Mouse (Mus musculus) lung, embryonic 15.5 days (tissue): ENCODE results near the gene Asb6. TPM values are rescaled to one million over a fixed set of nuclear protein-coding genes. Genes with fewer than 3 reads are reported as not detected.

Source experiments
- ATAC-seq: fragments of 200-750 bp; cut with Nextera tagmentation; 2 replicates; pipeline ENCODE4 v1.8.0; 2017; ENCODE audit warnings: moderate number of reproducible peaks, borderline replicate concordance; ENCODE audit not compliant: low FRiP score, low TSS enrichment; ENCODE audit errors: extremely low read depth
- H3K27ac ChIP-seq: fragments of 300-500 bp; sonication (generic); 2 replicates; pipeline ENCODE4 v1.5.1; 2015; ENCODE audit warnings: moderate library complexity, mild to moderate bottlenecking, inconsistent platforms
- H3K27me3 ChIP-seq: fragments of 300-500 bp; sonication (generic); 2 replicates; pipeline ENCODE4 v1.6.1; 2015; ENCODE audit warnings: inconsistent platforms
- H3K36me3 ChIP-seq: fragments of 300-500 bp; sonication (generic); 2 replicates; pipeline ENCODE4 v1.6.1; 2015; ENCODE audit warnings: inconsistent platforms
- H3K4me1 ChIP-seq: fragments of 300-500 bp; sonication (generic); 2 replicates; pipeline ENCODE4 v1.6.1; 2015; ENCODE audit warnings: inconsistent platforms
- H3K4me2 ChIP-seq: fragments of 300-500 bp; sonication (generic); 2 replicates; pipeline ENCODE4 v1.6.1; 2015; ENCODE audit warnings: inconsistent platforms, mild to moderate bottlenecking, moderate library complexity
- H3K4me3 ChIP-seq: fragments of 300-500 bp; sonication (generic); 2 replicates; pipeline ENCODE4 v1.5.1; 2015; ENCODE audit warnings: mild to moderate bottlenecking, inconsistent platforms
- H3K9ac ChIP-seq: fragments of 300-500 bp; sonication (generic); 2 replicates; pipeline ENCODE4 v1.6.1; 2015; ENCODE audit warnings: inconsistent platforms
- H3K9me3 ChIP-seq: fragments of 300-500 bp; sonication (generic); 2 replicates; pipeline ENCODE4 v1.6.1; 2016; ENCODE audit warnings: inconsistent platforms
- WGBS: fragments of 180-500 bp; shearing (Covaris S2); methylation state at CpG from one replicate; pipeline ENCODE4 v1.1.7; 2015; 5-methylcytosine and 5-hydroxymethylcytosine counted together
- polyA plus RNA-seq: library from polyadenylated mRNA; unstranded; fragments of >200 nt; fragmentation: Nextera tagmentation; extraction: Ambion mirVana; gene quantifications from 2 replicates; pipeline ENCODE4 v1.2.1, GENCODE M21; 2015

Asb6 gene
- 31.8 and 34.0 TPM in 2 replicates for polyA plus RNA-seq

DNA sequence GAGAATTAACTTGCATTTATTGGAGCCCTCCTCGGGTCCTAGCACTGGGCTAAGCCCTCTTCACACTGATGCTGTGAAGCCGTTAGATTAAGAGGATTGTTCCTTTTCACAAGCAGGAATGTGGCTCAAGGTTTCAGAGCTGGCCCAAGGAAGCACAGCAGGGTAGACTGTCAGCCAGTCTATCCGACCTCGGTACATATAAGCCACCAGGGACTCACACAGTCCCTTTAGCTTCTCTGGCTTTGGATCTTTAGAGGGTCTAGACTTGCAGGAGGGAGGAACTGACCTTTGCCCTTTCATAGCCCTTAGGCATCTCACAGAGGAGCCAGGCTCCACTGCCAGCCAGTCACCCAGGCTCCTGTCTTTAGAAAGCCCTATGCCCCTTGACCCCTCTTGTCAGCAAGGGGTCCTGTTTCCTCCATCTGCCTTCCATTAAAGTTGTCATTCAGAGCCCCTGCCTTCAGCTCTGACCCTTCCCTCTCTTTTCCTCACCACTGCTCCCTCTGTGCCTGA is at the start of gene Asb6:
Asb6 (minus strand) TSS at position 51 of the 513 bp plus-strand sequence.
- Histone ChIP-seq H3K27ac (no peak within 1 kb of the TSS), H3K27me3 (no peaks in the 10 kb centered on the region), H3K9ac (no peak within 1 kb of the TSS), H3K4me3 (no peak within 1 kb of the TSS), H3K9me3 (no peaks in the 10 kb centered on the region), H3K36me3 (peaks cover 15% of the 10 kb centered on the region), H3K4me2 (no peak within 1 kb of the TSS), H3K4me1 (peaks cover 15% of the 10 kb centered on the region)
- WGBS: 27% methylated on average over 4 of the region's 4 CpGs
- no peak for ATAC-seq

GRCm38 (mm10) chr2:30879481-30879880 is 49.3 kb upstream of the Asb6 start:
- Histone ChIP-seq H3K4me3 (no peak overlapping the region), H3K36me3 (no peaks in the 10 kb centered on the region), H3K27ac (no peak overlapping the region), H3K9ac (no peak overlapping the region), H3K27me3 (no peaks in the 10 kb centered on the region), H3K9me3 (no peaks in the 10 kb centered on the region), H3K4me2 (no peak overlapping the region), H3K4me1 (peaks cover 20% of the 10 kb centered on the region)
- no peak for ATAC-seq
- WGBS: 86% methylated on average over 15 of the region's 15 CpGs

DNA sequence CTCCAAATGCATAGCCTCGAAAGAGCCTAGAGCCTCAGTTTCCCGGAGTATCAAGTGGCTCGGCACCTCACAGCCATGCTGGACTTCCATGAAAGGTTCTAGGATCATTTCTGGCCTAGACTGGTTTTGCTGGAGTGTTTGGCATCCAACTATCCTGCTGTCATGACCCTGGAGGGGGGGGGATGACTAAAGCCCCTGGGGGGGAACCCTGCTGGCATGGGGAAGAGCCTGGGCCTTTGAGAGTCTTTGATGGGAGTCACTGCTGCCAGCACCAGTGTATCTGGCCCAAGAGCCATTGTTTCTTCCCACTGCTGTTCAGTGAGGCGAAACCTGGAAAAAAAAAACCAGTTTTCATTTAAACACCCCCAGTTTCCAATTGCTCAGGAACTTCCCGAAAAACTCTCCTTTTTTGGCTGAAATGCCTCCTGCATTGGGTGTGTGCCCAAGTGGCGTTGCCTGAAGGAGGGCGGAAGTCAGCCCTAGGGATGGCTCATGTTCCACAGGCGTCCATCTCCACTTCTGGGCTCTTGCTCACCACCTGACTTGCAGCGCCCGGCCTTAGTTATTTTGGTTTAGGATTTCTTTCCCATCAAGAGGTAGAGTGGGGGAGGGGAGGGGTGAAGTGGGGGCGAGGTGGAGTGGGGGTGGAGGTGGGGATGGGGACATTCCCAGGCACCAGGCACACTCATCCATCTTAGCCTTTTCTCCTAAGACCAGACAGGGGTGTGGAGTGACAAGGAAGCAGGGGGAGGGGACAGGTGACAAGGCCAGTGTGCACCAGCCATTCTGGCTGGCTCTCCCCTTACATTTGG is 45.7 kb upstream of the Asb6 start:
- Histone ChIP-seq H3K4me2 (no peak overlapping the region), H3K4me1 (peaks cover 29% of the 10 kb centered on the region), H3K27me3 (no peaks in the 10 kb centered on the region), H3K36me3 (no peaks in the 10 kb centered on the region), H3K9ac (no peak overlapping the region), H3K9me3 (no peaks in the 10 kb centered on the region), H3K27ac (no peak overlapping the region), H3K4me3 (no peak overlapping the region)
- 39% methylated on average over 11 of the region's 11 CpGs for WGBS
- no peak for ATAC-seq

DNA sequence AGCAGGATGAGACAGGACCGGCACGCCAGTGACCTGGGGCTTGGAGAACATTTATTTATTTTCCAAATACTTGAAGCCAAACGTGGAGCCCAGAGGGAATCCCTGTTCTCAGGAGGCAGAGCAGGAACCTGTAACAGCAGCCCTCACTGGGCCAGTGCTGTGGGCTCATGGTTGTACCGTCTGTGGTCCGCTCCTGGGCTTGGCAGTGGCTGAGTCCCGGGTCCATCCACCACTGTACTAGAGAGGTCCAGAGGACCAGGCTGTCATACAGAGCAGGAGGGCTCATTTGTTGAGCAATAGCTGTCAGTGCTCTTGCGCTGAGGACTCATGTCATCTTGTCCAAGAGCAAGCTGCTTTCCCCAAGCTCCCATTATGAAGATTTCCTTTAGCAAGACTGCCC is 45.0 kb upstream of the Asb6 start:
- 54% methylated on average over 7 of the region's 7 CpGs for WGBS
- H3K27ac ChIP-seq: no peak overlapping the region
- H3K4me2 ChIP-seq: no peak overlapping the region
- no peak overlapping the region for H3K4me3 ChIP-seq
- ATAC-seq: no peak
- H3K4me1 ChIP-seq: peaks cover 29% of the 10 kb centered on the region
- no peaks in the 10 kb centered on the region for H3K36me3 ChIP-seq
- no peak overlapping the region for H3K9ac ChIP-seq
- H3K9me3 ChIP-seq: no peaks in the 10 kb centered on the region
- H3K27me3 ChIP-seq: no peaks in the 10 kb centered on the region

GRCm38 (mm10) chr2:30874445-30874844 is 44.3 kb upstream of the Asb6 start:
- Histone ChIP-seq H3K9ac (no peak overlapping the region), H3K4me3 (no peak overlapping the region), H3K36me3 (no peaks in the 10 kb centered on the region), H3K9me3 (no peaks in the 10 kb centered on the region), H3K27me3 (no peaks in the 10 kb centered on the region), H3K4me1 (peaks cover 29% of the 10 kb centered on the region), H3K27ac (0 out of 2 replicates have a peak overlapping the region, but pooled peaks have one; percentile 16), H3K4me2 (no peak overlapping the region)
- no peak for ATAC-seq
- 32% methylated on average over 10 of the region's 10 CpGs for WGBS

- ATAC-seq: no peak
- no peak overlapping the region for H3K4me3 ChIP-seq
- peaks cover 29% of the 10 kb centered on the region for H3K4me1 ChIP-seq
- no peaks in the 10 kb centered on the region for H3K36me3 ChIP-seq
- H3K27ac ChIP-seq: no peak overlapping the region
- WGBS: 60% methylated on average over 6 of the region's 6 CpGs
- no peak overlapping the region for H3K9ac ChIP-seq
- no peaks in the 10 kb centered on the region for H3K27me3 ChIP-seq
- no peak overlapping the region for H3K4me2 ChIP-seq
- no peaks in the 10 kb centered on the region for H3K9me3 ChIP-seq
Observed at GRCm38 (mm10) chr2:30872669-30873068, 42.5 kb upstream of the Asb6 start.

DNA sequence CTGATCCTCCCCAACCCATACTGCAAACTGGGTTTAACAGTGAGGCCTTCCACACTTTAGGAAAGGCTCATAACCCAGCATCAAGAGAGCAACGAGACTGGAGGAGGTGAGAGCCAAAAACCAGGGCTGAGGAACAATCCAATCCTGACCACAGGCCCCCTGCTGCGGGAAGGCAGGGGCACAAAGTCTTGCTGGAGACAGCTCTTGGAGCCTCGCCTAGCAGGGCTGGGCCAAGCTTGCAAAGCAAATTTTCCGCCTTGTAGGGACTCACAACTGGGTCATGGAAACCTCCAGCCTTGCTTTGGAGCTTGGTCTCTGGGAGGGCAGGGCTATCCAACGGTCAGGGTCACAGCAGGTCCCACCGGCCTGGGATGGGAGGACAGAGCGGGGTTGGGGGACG is 40.7 kb upstream of the Asb6 start:
- Histone ChIP-seq H3K9ac (no peak overlapping the region), H3K36me3 (no peaks in the 10 kb centered on the region), H3K27me3 (no peaks in the 10 kb centered on the region), H3K4me1 (peaks cover 23% of the 10 kb centered on the region), H3K9me3 (no peaks in the 10 kb centered on the region), H3K27ac (no peak overlapping the region), H3K4me3 (no peak overlapping the region), H3K4me2 (no peak overlapping the region)
- WGBS: 64% methylated on average over 8 of the region's 8 CpGs
- ATAC-seq: no peak

DNA sequence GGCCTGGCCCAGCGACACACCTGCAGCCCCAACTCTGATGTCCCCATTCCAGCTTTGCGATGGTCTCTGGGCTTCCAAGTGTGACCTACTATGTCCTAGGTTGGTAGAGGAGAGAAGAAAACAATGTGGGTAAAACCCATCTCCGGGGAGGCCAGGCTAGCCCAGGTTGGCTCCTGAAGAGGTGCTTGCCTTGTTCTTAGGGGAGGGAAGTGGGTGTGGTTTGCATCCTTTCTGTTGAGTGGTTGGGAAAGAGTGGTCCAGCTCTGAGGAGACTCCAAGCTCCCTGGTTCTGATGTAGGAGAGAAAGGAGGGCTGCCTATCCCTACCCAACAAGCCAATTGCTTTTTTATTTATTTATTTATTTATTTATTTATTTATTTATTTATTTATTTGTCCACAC is 35.3 kb upstream of the Asb6 start:
- no peaks in the 10 kb centered on the region for H3K36me3 ChIP-seq
- ATAC-seq: 0 out of 2 replicates have a peak, but pooled peaks have one; percentile 7
- no peak overlapping the region for H3K27ac ChIP-seq
- H3K9me3 ChIP-seq: no peaks in the 10 kb centered on the region
- peak overlapping the region; percentile 68 for H3K4me2 ChIP-seq
- H3K9ac ChIP-seq: no peak overlapping the region
- H3K4me3 ChIP-seq: peak overlapping the region; percentile 34; the same call in 1 of the 2 replicates
- peaks cover 14% of the 10 kb centered on the region for H3K4me1 ChIP-seq
- WGBS: 61% methylated on average over 3 of the region's 3 CpGs
- H3K27me3 ChIP-seq: peaks cover 21% of the 10 kb centered on the region

DNA sequence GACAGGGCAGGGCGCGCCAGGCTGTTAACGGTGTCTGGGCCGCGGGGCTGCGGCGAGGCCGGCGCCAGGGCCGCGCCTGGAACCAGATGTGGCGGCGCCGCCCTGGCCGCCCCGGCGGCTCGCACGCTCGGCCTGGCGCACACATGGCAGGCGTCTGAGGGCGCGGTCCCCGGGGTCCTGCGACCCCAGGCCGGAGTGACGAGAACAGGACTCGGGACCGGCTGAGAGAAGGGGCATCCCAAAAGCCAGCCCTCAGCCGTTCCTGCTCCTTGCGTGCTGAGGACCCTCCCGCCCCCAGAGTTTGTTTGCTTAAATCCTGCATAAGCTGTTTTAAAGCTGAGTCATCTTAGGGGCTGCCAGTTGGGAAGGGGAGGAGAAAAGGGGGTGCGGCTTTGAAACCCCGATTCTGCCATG is 34.8 kb upstream of the Asb6 start:
- WGBS: 2% methylated on average over 35 of the region's 35 CpGs
- H3K27ac ChIP-seq: no peak overlapping the region
- ATAC-seq: peak; percentile 57

DNA sequence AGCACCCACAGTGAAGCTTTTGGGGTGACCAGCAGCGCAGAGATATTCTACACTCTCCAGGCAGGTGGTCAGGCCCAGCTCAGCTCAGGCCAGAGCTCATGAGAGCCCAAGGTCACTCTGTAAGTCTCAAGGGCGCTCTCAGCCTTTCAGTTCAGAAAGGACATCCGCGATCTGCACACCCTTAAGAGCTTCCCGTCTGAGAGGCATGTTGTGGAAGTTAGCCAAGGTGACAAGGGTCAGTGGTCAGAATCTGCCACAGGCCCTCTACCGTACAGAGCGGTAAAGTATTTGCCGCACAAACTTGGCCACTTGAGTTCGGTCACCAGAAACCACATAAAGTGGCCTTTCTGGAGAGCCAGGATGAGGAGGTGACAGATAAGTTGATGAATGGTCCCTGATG is 33.4 kb upstream of the Asb6 start:
- Histone ChIP-seq H3K36me3 (no peaks in the 10 kb centered on the region), H3K9ac (no peak overlapping the region), H3K4me3 (no peak overlapping the region), H3K4me1 (peaks cover 14% of the 10 kb centered on the region), H3K27ac (no peak overlapping the region), H3K9me3 (no peaks in the 10 kb centered on the region), H3K4me2 (no peak overlapping the region), H3K27me3 (peaks cover 21% of the 10 kb centered on the region)
- WGBS: 51% methylated on average over 9 of the region's 9 CpGs
- no peak for ATAC-seq

More for the DNA sequence above, 34.8 kb upstream of the Asb6 start:
- H3K9ac ChIP-seq: no peak overlapping the region
- H3K9me3 ChIP-seq: no peaks in the 10 kb centered on the region
- H3K4me2 ChIP-seq: peak overlapping the region; percentile 68
- peaks cover 21% of the 10 kb centered on the region for H3K27me3 ChIP-seq
- no peaks in the 10 kb centered on the region for H3K36me3 ChIP-seq
- H3K4me3 ChIP-seq: peak overlapping the region; percentile 34
- peaks cover 14% of the 10 kb centered on the region for H3K4me1 ChIP-seq

- Histone ChIP-seq H3K4me3 (no peak overlapping the region), H3K4me2 (no peak overlapping the region), H3K4me1 (peaks cover 14% of the 10 kb centered on the region), H3K36me3 (no peaks in the 10 kb centered on the region), H3K27ac (no peak overlapping the region), H3K9me3 (no peaks in the 10 kb centered on the region), H3K9ac (no peak overlapping the region), H3K27me3 (peaks cover 21% of the 10 kb centered on the region)
- ATAC-seq: no peak
- 62% methylated on average over 4 of the region's 4 CpGs for WGBS
Observed at GRCm38 (mm10) chr2:30862081-30862480, 31.9 kb upstream of the Asb6 start.

DNA sequence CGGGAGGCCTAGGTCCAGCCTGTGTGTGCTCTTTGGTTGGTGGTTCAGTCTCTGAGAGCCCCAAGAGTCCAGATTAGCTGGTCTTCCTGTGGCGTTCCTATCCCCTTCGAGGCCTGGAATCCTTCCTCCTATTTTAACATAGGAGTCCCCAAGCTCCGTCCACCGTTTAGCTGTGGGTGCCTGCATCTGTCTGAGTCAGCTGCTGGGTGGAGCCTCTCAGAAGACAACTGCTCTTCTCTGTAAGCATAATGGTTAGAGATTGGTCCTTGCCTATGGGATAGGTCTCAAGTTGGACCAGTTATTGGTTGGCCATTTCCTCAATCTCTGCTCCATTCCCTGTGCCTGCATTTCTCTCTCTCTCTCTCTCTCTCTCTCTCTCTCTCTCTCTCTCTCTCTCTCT is 29.6 kb upstream of the Asb6 start:
- no peak overlapping the region for H3K9ac ChIP-seq

More for the DNA sequence above, 29.6 kb upstream of the Asb6 start:
- 65% methylated on average over 5 of the region's 5 CpGs for WGBS
- Histone ChIP-seq H3K36me3 (no peaks in the 10 kb centered on the region), H3K4me2 (no peak overlapping the region), H3K27ac (no peak overlapping the region), H3K27me3 (peaks cover 15% of the 10 kb centered on the region), H3K9me3 (no peaks in the 10 kb centered on the region), H3K4me1 (peaks cover 9% of the 10 kb centered on the region), H3K4me3 (no peak overlapping the region)
- no peak for ATAC-seq
